Mouse (Mus musculus) fibroblast of lung, adult 2 months (primary cell): Measurements from ENCODE around the gene Gm1110.
"Not testable (repeated sequence)": the region's sequence is repeated elsewhere in the genome, so short reads cannot be mapped to it uniquely, and the experiment has no call there.

Experiments
- DNase-seq: peaks from one replicate; pipeline ENCODE4 v3.0.0-alpha.2; 2011; ENCODE audit warnings: low read depth

Gene Gm1110

GRCm38 (mm10) chr9:26922909-26923526, at the start of gene Gm1110:
Gene Gm1110, minus strand, starts transcription at chr9:26923111.
- no peak for DNase-seq

DNA sequence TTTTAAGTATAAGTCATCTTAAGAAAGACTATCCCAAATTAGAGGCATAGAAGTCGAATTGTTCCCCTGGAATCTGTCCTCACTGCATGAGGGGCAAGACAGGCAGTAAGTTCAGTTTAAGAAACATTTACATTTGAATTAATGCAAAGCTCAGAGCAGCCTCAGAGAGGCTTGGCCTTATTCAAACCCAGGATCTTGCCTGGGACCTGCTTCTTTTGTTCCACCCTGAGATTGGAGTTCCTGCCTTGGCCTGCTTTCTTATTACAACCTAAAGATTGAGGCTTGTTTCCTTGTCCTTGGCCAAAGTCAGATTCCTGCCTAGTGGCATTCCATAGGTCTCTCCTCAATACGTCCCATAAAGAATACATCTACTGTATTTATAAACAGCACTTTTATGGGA, 24.9 kb upstream of the Gm1110 start:
- DNase-seq: no peak

- no peak for DNase-seq
Measured at GRCm38 (mm10) chr9:26924146-26924545, 1.2 kb upstream of the Gm1110 start.

DNA sequence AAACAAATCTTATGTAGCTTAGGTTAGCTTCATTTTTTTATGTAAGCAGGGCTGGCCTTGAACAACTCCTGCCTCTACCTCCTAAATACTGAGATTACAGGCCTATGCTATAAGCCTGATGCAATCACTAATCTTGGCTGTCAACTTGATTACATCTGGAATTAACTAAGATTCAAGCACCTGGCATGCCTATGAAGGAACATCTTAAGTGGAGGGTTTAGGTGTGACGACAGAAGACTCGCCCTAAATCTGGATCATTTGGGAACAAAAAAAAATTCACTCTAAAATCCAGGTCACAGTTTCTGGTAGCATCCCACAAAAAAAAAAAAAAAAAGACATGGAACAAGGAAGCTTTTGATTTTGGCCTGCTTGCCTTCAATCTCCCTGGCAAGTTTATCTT, 3.1 kb downstream of the Gm1110 start:
- no peak for DNase-seq

GRCm38 (mm10) chr9:26913150-26913549, 9.8 kb downstream of the Gm1110 start:
- no peak for DNase-seq

GRCm38 (mm10) chr9:26911251-26911650, 11.7 kb downstream of the Gm1110 start:
- no peak for DNase-seq

DNA sequence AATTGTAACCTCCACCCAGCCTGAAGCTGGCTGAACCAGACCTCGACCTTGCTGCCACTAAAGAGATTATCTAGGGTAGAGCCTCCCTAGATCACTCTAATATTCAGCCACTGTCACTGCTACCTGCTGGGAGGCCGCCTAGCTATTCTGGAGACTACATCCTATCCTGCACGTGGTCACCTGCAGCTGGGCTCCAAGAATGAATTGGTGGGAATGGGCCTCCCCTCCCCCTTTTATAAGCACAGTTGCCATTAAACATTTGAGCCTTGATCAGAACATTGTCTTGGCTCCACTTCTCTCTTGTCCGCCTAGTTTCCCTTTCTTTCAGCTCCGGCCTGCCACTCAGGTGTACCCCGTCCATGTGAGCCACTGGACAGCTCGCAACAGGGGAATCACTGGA, 53.1 kb downstream of the Gm1110 start:
- not testable (repeated sequence) for DNase-seq

DNA sequence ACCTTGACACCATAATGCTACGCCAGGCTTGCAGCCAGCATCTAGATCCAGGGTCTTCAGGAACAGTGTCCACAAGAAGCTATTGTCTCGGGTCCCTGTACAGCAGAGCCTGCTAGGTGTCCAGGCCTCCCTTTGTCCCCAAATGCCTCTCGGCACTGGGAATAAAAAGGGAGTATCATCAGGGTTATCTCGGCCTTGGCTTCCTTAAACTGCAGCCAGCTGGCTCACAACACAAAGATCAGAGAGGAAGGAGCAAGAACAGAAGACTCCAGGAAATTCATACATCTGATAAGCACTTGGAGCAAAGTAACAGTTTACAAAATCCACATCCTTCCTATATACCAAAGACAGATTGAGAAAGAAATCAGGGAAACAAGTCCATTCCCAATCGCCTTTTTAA, 62.2 kb downstream of the Gm1110 start, which contains the start of gene Glb1l3:
TSS of gene Glb1l3 (minus strand) at position 140 of the 400 bp plus-strand sequence.
- DNase-seq: no peak

- DNase-seq: no peak
Measured at GRCm38 (mm10) chr9:26831089-26831488, 91.8 kb downstream of the Gm1110 start.
